Mouse (Mus musculus) embryonic facial prominence, embryonic 11.5 days (tissue): ENCODE data around the gene Btbd10. TPM values are rescaled to one million over a fixed set of nuclear protein-coding genes. Genes with fewer than 3 reads are reported as not detected.

Source experiments
- ATAC-seq: fragments of 200-750 bp; cut with Nextera tagmentation; replicated peaks from 2 replicates; pipeline ENCODE4 v1.8.0; 2017; ENCODE audit warnings: low read depth; ENCODE audit not compliant: insufficient number of reproducible peaks, low FRiP score, low TSS enrichment
- DNase-seq: peaks from one replicate; pipeline ENCODE4 v3.0.0-alpha.2; 2015; ENCODE audit warnings: low spot score
- H3K27ac ChIP-seq: fragments of 300-500 bp; sonication (generic); replicated peaks from 2 replicates; pipeline ENCODE4 v1.5.1; 2014; ENCODE audit warnings: mild to moderate bottlenecking, low read depth, low read length, control low read depth
- H3K27me3 ChIP-seq: fragments of 300-500 bp; sonication (generic); 2 replicates; pipeline ENCODE4 v1.6.1; 2014; ENCODE audit warnings: mild to moderate bottlenecking, low read length, moderate library complexity, mixed read lengths; ENCODE audit not compliant: control insufficient read depth, insufficient read depth
- H3K36me3 ChIP-seq: fragments of 300-500 bp; sonication (generic); replicated peaks from 2 replicates; pipeline ENCODE4 v1.6.1; 2014; ENCODE audit warnings: low read depth, mild to moderate bottlenecking, low read length, moderate library complexity, mixed read lengths; ENCODE audit not compliant: control insufficient read depth, insufficient read depth
- H3K4me1 ChIP-seq: fragments of 300-500 bp; sonication (generic); 2 replicates; pipeline ENCODE4 v1.6.1; 2014; ENCODE audit warnings: low read length, mixed read lengths; ENCODE audit not compliant: control insufficient read depth, insufficient read depth
- H3K4me2 ChIP-seq: fragments of 300-500 bp; sonication (generic); 2 replicates; pipeline ENCODE4 v1.6.1; 2014; ENCODE audit warnings: low read depth, mild to moderate bottlenecking, control low read depth, low read length, moderate library complexity
- H3K4me3 ChIP-seq: fragments of 300-500 bp; sonication (generic); 2 replicates; pipeline ENCODE4 v1.5.1; 2014; ENCODE audit warnings: low read depth, low read length, control low read depth
- H3K9ac ChIP-seq: fragments of 300-500 bp; sonication (generic); replicated peaks from 2 replicates; pipeline ENCODE4 v1.6.1; 2014; ENCODE audit warnings: mild to moderate bottlenecking, control low read depth, low read length
- H3K9me3 ChIP-seq: fragments of 300-500 bp; sonication (generic); replicated peaks from 2 replicates; pipeline ENCODE4 v1.6.1; 2016; ENCODE audit warnings: mild to moderate bottlenecking, low read length, inconsistent platforms, mixed read lengths; ENCODE audit not compliant: control insufficient read depth
- WGBS: fragments of 180-500 bp; shearing (Covaris S2); extraction: QIAGEN DNeasy Blood & Tissue Kit; methylation state at CpG from one replicate; pipeline ENCODE4 v1.1.7; 2014; 5-methylcytosine and 5-hydroxymethylcytosine counted together
- polyA plus RNA-seq: library from polyadenylated mRNA; unstranded; fragments of >200 nt; fragmentation: Nextera tagmentation; extraction: Ambion mirVana; gene quantifications from 2 replicates; pipeline ENCODE4 v1.2.1, GENCODE M21; 2014

Btbd10 gene
- polyA plus RNA-seq, 1 experiment from 2014 or later, result 31.3 TPM

DNA sequence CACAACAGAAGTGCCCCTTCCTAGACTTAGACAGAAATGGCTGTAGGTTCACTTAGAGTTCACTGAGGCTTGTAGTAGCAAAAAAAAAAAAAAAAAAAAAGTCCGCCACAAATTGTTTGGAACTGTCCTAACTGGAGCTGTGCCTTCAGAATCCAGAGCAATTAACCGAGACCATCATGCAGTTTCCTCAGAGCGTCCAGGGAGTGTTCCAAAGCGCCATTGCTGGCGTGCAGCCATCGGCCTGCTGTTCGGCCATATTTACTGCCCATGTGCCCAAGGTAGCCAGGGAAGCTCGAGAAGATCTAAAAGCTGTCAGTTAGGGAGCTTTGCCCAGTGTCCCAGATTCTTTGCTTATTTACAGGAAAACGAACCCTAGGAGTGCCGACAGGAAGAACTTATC, 98.6 kb downstream of the Btbd10 start:
- Histone ChIP-seq H3K9me3 (no peaks in the 10 kb centered on the region), H3K27ac (no peak overlapping the region), H3K4me1 (no peaks in the 10 kb centered on the region), H3K4me2 (no peak overlapping the region), H3K9ac (no peak overlapping the region), H3K36me3 (no peaks in the 10 kb centered on the region), H3K4me3 (no peak overlapping the region), H3K27me3 (no peaks in the 10 kb centered on the region)
- no peak for ATAC-seq
- no peak for DNase-seq
- WGBS, result 83% methylated on average over 10 of the region's 10 CpGs

DNA sequence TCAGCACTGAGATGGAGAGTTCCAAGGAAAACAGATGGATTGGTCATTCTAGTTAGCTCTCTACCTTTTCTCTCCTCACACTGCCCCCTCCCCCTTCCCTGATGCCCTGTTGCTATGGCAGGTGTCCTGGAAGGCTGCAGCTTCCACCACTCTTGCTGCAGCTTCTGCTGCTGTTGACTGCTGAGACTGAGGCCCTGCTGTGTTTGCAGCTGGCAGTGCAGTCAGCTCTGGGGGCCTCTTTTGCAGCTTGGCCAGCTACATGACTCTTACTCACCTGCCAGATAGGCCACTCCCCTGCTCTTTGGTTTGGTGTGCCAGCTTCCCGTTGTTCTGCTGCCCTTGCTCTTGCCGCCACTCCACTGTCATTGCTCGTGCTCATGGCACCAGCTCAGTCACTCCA, 99.3 kb downstream of the Btbd10 start:
- H3K4me1 ChIP-seq, result no peaks in the 10 kb centered on the region
- H3K4me2 ChIP-seq, result no peak overlapping the region
- no peak overlapping the region for H3K9ac ChIP-seq
- no peak for DNase-seq
- H3K27ac ChIP-seq, result no peak overlapping the region
- WGBS, result 68% methylated on average over 3 of the region's 3 CpGs
- H3K9me3 ChIP-seq, result no peaks in the 10 kb centered on the region
- no peak overlapping the region for H3K4me3 ChIP-seq
- H3K27me3 ChIP-seq, result no peaks in the 10 kb centered on the region
- H3K36me3 ChIP-seq, result no peaks in the 10 kb centered on the region
- ATAC-seq, result no peak

DNA sequence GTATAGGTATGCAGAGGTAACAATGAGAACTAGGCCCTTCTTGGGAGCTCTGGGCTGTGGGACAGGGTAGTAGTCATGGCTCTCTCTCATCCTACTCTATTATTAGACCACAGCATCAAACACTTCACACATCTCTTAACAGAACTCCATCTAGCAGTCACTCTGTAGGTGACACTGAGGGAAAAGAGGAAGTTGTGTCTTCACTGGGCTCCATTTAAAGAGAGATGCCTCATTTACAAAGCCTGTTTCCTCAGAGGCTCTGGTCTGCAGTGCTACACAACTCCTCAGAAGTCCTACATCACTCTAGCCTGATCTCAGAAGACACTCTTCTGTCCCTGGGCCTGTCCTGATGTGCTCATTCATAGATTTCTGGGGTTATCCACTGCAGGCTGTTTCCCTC, 100.1 kb downstream of the Btbd10 start:
- Histone ChIP-seq H3K9me3 (no peaks in the 10 kb centered on the region), H3K9ac (no peak overlapping the region), H3K27me3 (no peaks in the 10 kb centered on the region), H3K36me3 (no peaks in the 10 kb centered on the region), H3K4me1 (no peaks in the 10 kb centered on the region), H3K4me2 (no peak overlapping the region), H3K27ac (no peak overlapping the region), H3K4me3 (no peak overlapping the region)
- no peak for DNase-seq
- no peak for ATAC-seq

GRCm38 (mm10) chr7:113268287-113268686, 100.9 kb downstream of the Btbd10 start:
- Histone ChIP-seq H3K9me3 (no peaks in the 10 kb centered on the region), H3K9ac (no peak overlapping the region), H3K27me3 (no peaks in the 10 kb centered on the region), H3K4me1 (no peaks in the 10 kb centered on the region), H3K27ac (no peak overlapping the region), H3K36me3 (no peaks in the 10 kb centered on the region), H3K4me2 (no peak overlapping the region), H3K4me3 (no peak overlapping the region)
- WGBS, result 81% methylated on average over 9 of the region's 9 CpGs
- peak; percentile 67 for DNase-seq
- ATAC-seq, result no peak; the same call in 1 of the 2 replicates

Other genes with a start within 250 kb of the Btbd10 start
- gene Arntl, start 161.9 kb downstream of the Btbd10 start, polyA plus RNA-seq, result 8.3 and 9.3 TPM in 2 replicates
- gene Pth, start 19.2 kb upstream of the Btbd10 start, polyA plus RNA-seq, result 1.2 TPM in 1 of 2 replicates, not detected in the other
- gene Far1, start 144.4 kb upstream of the Btbd10 start, polyA plus RNA-seq, result 82.5 and 92.3 TPM in 2 replicates